Mouse (Mus musculus) liver, embryonic 14.5 days (tissue): Measurements from ENCODE around the gene Polr1e. TPM values are rescaled to one million over a fixed set of nuclear protein-coding genes. Genes with fewer than 3 reads are reported as not detected.

Experiments used
- ATAC-seq: fragments of 200-750 bp; cut with Nextera tagmentation; 2 replicates; pipeline ENCODE4 v1.8.0; 2017; ENCODE audit warnings: moderate number of reproducible peaks, mild to moderate bottlenecking, moderate library complexity; ENCODE audit not compliant: insufficient read depth
- DNase-seq, 3 experiments: peaks; one replicate each; pipeline ENCODE4 v3.0.0-alpha.2; 2012 to 2013; ENCODE audit warnings: low read depth in 3 of 3, low spot score in 3 of 3
- H3K27ac ChIP-seq: fragments of 300-500 bp; sonication (generic); 2 replicates; pipeline ENCODE4 v1.5.1; 2014; ENCODE audit warnings: moderate library complexity, mild to moderate bottlenecking, control low read depth, inconsistent platforms
- H3K27me3 ChIP-seq: fragments of 300-500 bp; sonication (generic); 2 replicates; pipeline ENCODE4 v1.6.1; 2014; ENCODE audit warnings: mild to moderate bottlenecking, low read length, moderate library complexity; ENCODE audit not compliant: control insufficient read depth, insufficient read depth
- H3K36me3 ChIP-seq: fragments of 300-500 bp; sonication (generic); replicated peaks from 2 replicates; pipeline ENCODE4 v1.6.1; 2014; ENCODE audit warnings: low read depth; ENCODE audit not compliant: control insufficient read depth, insufficient read depth
- H3K4me1 ChIP-seq, 2 experiments: fragments of 200-500 bp in 1 of 2; fragments of 300-500 bp in 1 of 2; sonication (generic) in 1 of 2; replicated peaks; 2 replicates each; pipeline ENCODE4 v1.6.1; 2012 to 2014; ENCODE audit warnings: antibody characterized with exemption in 1 of 2, inconsistent platforms in 1 of 2, low read length in 1 of 2; ENCODE audit not compliant: control insufficient read depth in 2 of 2, insufficient read depth in 2 of 2
- H3K4me2 ChIP-seq: fragments of 300-500 bp; sonication (generic); 2 replicates; pipeline ENCODE4 v1.6.1; 2014; ENCODE audit warnings: low read depth, mild to moderate bottlenecking, control low read depth, moderate library complexity
- H3K4me3 ChIP-seq, 2 experiments: fragments of 200-500 bp in 1 of 2; fragments of 300-500 bp in 1 of 2; sonication (generic) in 1 of 2; 2 replicates each; pipeline ENCODE4 v1.5.1; 2012 to 2014; ENCODE audit warnings: low read depth in 2 of 2, low read length in 2 of 2, mild to moderate bottlenecking in 2 of 2, control low read depth in 1 of 2, inconsistent platforms in 1 of 2, moderate library complexity in 1 of 2; ENCODE audit not compliant: insufficient read depth in 1 of 2
- H3K9ac ChIP-seq: fragments of 300-500 bp; sonication (generic); replicated peaks from 2 replicates; pipeline ENCODE4 v1.6.1; 2014; ENCODE audit warnings: mild to moderate bottlenecking, control low read depth, moderate library complexity
- H3K9me3 ChIP-seq: fragments of 300-500 bp; sonication (generic); 2 replicates; pipeline ENCODE4 v1.6.1; 2016; ENCODE audit warnings: low read length, mixed read lengths; ENCODE audit not compliant: control insufficient read depth
- CTCF ChIP-seq: IDR thresholded peaks from 2 replicates; pipeline ENCODE4 v1.5.1; 2016; ENCODE audit warnings: antibody characterized with exemption, low read depth, control low read depth
- EP300 ChIP-seq: IDR thresholded peaks from 2 replicates; pipeline ENCODE4 v1.6.1; 2016; ENCODE audit warnings: antibody characterized with exemption, low read depth
- WGBS: fragments of 180-500 bp; shearing (Covaris S2); extraction: QIAGEN DNeasy Blood & Tissue Kit; methylation state at CpG from one replicate; pipeline ENCODE4 v1.1.7; 2014; ENCODE audit not compliant: insufficient replicate concordance; 5-methylcytosine and 5-hydroxymethylcytosine counted together
- polyA plus RNA-seq, 2 experiments: library from polyadenylated mRNA; depleted of rRNA in 1 of 2; stranded (reverse) in 1 of 2; unstranded in 1 of 2; fragments of >200 nt; fragmentation: Nextera tagmentation in 1 of 2; extraction: Ambion mirVana in 1 of 2; gene quantifications; 2 replicates each; pipeline versions ENCODE4 v1.2.1 to v1.2.3; 2012 to 2014

Gene Polr1e
- polyA plus RNA-seq, 2 experiments, result 7.8 to 15.5 TPM

GRCm38 (mm10) chr4:45082951-45083350 is 64.6 kb downstream of the Polr1e start:
- Histone ChIP-seq H3K9ac (no peak overlapping the region), H3K27me3 (no peaks in the 10 kb centered on the region), H3K27ac (no peak overlapping the region), H3K9me3 (no peaks in the 10 kb centered on the region), H3K4me2 (peak overlapping the region; percentile 96), H3K36me3 (no peaks in the 10 kb centered on the region), H3K4me1 (peaks cover 12 to 42% of the 10 kb centered on the region in 2 experiments), H3K4me3 (peak overlapping the region; percentile 26 to 84; a peak in 3 of 4 replicates)
- TF ChIP-seq EP300 (no peak), CTCF (no peak)
- ATAC-seq (no peak), DNase-seq (no peak)
- WGBS, result 73% methylated on average over 9 of the region's 9 CpGs

GRCm38 (mm10) chr4:45083487-45083886 is 65.1 kb downstream of the Polr1e start:
- DNase-seq (no peak), ATAC-seq (no peak)
- H3K4me2 ChIP-seq, result peak overlapping the region; percentile 96
- H3K4me3 ChIP-seq, result peak overlapping the region; percentile 68 to 84
- no peaks in the 10 kb centered on the region for H3K27me3 ChIP-seq
- TF ChIP-seq EP300, result no peak
- no peak for TF ChIP-seq CTCF
- H3K9ac ChIP-seq, result peak overlapping the region; percentile 88
- no peaks in the 10 kb centered on the region for H3K9me3 ChIP-seq
- peaks cover 12 to 42% of the 10 kb centered on the region in 2 experiments for H3K4me1 ChIP-seq
- no peaks in the 10 kb centered on the region for H3K36me3 ChIP-seq
- WGBS, result 4% methylated on average over 8 of the region's 8 CpGs
- no peak overlapping the region for H3K27ac ChIP-seq

- TF ChIP-seq EP300, result no peak
- no peak for TF ChIP-seq CTCF
- ATAC-seq (peak; percentile 95), DNase-seq (peak; percentile 86 to 87 (median 87))
- Histone ChIP-seq H3K36me3 (no peaks in the 10 kb centered on the region), H3K9me3 (no peaks in the 10 kb centered on the region), H3K4me1 (peaks cover 12 to 42% of the 10 kb centered on the region in 2 experiments), H3K4me3 (peak within 1 kb of the TSS; percentile 68 to 84), H3K27me3 (no peaks in the 10 kb centered on the region), H3K27ac (peak within 1 kb of the TSS; percentile 46), H3K9ac (peak within 1 kb of the TSS; percentile 88), H3K4me2 (peak within 1 kb of the TSS; percentile 96)
- WGBS, result under 1% methylated on average over 77 of the region's 77 CpGs
Observed at GRCm38 (mm10) chr4:45084021-45084894, 65.9 kb downstream of the Polr1e start, which contains the start of gene Fbxo10. Fbxo10 (minus strand) TSS chr4:45084604.

- no peaks in the 10 kb centered on the region for H3K27me3 ChIP-seq
- peak overlapping the region; percentile 39 for H3K9ac ChIP-seq
- TF ChIP-seq CTCF (no peak), EP300 (no peak)
- peak overlapping the region; percentile 43 to 84 for H3K4me3 ChIP-seq
- H3K4me1 ChIP-seq, result peaks cover 12 to 42% of the 10 kb centered on the region in 2 experiments
- H3K9me3 ChIP-seq, result no peaks in the 10 kb centered on the region
- ATAC-seq, result no peak
- peak overlapping the region; percentile 46 for H3K27ac ChIP-seq
- peak overlapping the region; percentile 96 for H3K4me2 ChIP-seq
- no peaks in the 10 kb centered on the region for H3K36me3 ChIP-seq
- DNase-seq, result no peak
- WGBS, result 46% methylated on average over 8 of the region's 8 CpGs
Observed at GRCm38 (mm10) chr4:45084895-45085290, 66.5 kb downstream of the Polr1e start.

Other genes with a start within 250 kb of the Polr1e start
- gene Grhpr, start 37.2 kb upstream of the Polr1e start, polyA plus RNA-seq (2012; rRNA removed), result 47.5 and 50.1 TPM in 2 replicates
- 75.7 and 75.9 TPM in 2 replicates for gene Grhpr, start 37.2 kb upstream of the Polr1e start, polyA plus RNA-seq (2014; fragmentation: Nextera tagmentation; extraction: Ambion mirVana)
- gene Zbtb5, start 6.2 kb upstream of the Polr1e start, polyA plus RNA-seq (2012; rRNA removed), result 3.3 and 3.5 TPM in 2 replicates
- gene Zbtb5, start 6.2 kb upstream of the Polr1e start, polyA plus RNA-seq (2014; fragmentation: Nextera tagmentation; extraction: Ambion mirVana), result 4.5 and 6.2 TPM in 2 replicates
- 3.5 and 4.3 TPM in 2 replicates for gene Fbxo10, start 66.0 kb downstream of the Polr1e start, polyA plus RNA-seq (2012; rRNA removed)
- 2.4 and 3.4 TPM in 2 replicates for gene Fbxo10, start 66.0 kb downstream of the Polr1e start, polyA plus RNA-seq (2014; fragmentation: Nextera tagmentation; extraction: Ambion mirVana)
- 126 and 145 TPM in 2 replicates for gene Tomm5, start 89.5 kb downstream of the Polr1e start, polyA plus RNA-seq (2012; rRNA removed)
- gene Tomm5, start 89.5 kb downstream of the Polr1e start, polyA plus RNA-seq (2014; fragmentation: Nextera tagmentation; extraction: Ambion mirVana), result 209 and 213 TPM in 2 replicates
- gene Frmpd1, start 166.3 kb downstream of the Polr1e start, polyA plus RNA-seq (2012; rRNA removed), result 0.10 and 0.16 TPM in 2 replicates
- gene Frmpd1, start 166.3 kb downstream of the Polr1e start, polyA plus RNA-seq (2014; fragmentation: Nextera tagmentation; extraction: Ambion mirVana), result 0.08 and 0.28 TPM in 2 replicates